Mouse (Mus musculus): ENCODE measurements around the gene Zfpm1.

- TF ChIP-seq POLR2A (IDR thresholded peaks at IDR 0.05; ENCODE audit: borderline replicate concordance, extremely low read depth, low read depth, low read length) (no peak), CTCF (IDR thresholded peaks at IDR 0.05; ENCODE audit: insufficient read depth, low read length) (no peak)
These were observed 5.8 kb downstream of the Zfpm1 start for GRCm38 (mm10) chr8:122287742-122288141.

Measured in lung, adult 2 months (tissue).